Comparison of ENCODE assay signal across 9 mouse cellular contexts in genomic region chr4:140592217-140592759, GRCm38 (mm10).
DNase-seq lines count a peak whose midpoint lies in the region; ATAC-seq and TF ChIP-seq lines count a peak whose summit lies in the region.
"Had no signal": no experiment of that assay in that cellular context is flagged by ENCODE, and none has a peak within 500 bp of the region (broad histone marks: within the 10 kb centered on the region; RNA-seq: fewer than 3 reads in every experiment).

No protein-coding gene starts in this region.

- no peak overlapping the region for H3K4me2 ChIP-seq in forebrain, embryonic 16.5 days (ENCODE audit: low read length)
- no peak overlapping the region for H3K4me2 ChIP-seq in hindbrain, embryonic 11.5 days (replicated peaks; ENCODE audit: low read depth, low read length)
- H3K4me2 ChIP-seq: limb, embryonic 12.5 days had no signal

- H3K4me3 ChIP-seq in G1E (ENCODE audit: low read depth, low read length) = no peak overlapping the region
- H3K4me3 ChIP-seq in forebrain, embryonic 16.5 days (replicated peaks; ENCODE audit: low read length) = no peak overlapping the region
- H3K4me3 ChIP-seq in hindbrain, embryonic 11.5 days (ENCODE audit: low read depth, low read length) = no peak overlapping the region
- H3K4me3 ChIP-seq: limb, embryonic 12.5 days had no signal

- 0 out of 2 replicates have a peak, but pooled peaks cover 7% of the 10 kb centered on the region for H3K27me3 ChIP-seq in G1E (ENCODE audit: insufficient read depth, low read length)
- no peaks in the 10 kb centered on the region for H3K27me3 ChIP-seq in forebrain, embryonic 16.5 days (replicated peaks; ENCODE audit: control insufficient read depth, insufficient read depth, low read length)
- H3K27me3 ChIP-seq in hindbrain, embryonic 11.5 days (ENCODE audit: control insufficient read depth, insufficient read depth, low read length) = no peaks in the 10 kb centered on the region
- H3K27me3 ChIP-seq: limb, embryonic 12.5 days had no signal

- peaks cover 28% of the 10 kb centered on the region for H3K4me1 ChIP-seq in G1E (ENCODE audit: insufficient read depth, low read depth, low read length)
- no peaks in the 10 kb centered on the region for H3K4me1 ChIP-seq in forebrain, embryonic 16.5 days (replicated peaks; ENCODE audit: control insufficient read depth, insufficient read depth, low read length)
- 0 out of 2 replicates have a peak, but pooled peaks cover 2% of the 10 kb centered on the region for H3K4me1 ChIP-seq in hindbrain, embryonic 11.5 days (replicated peaks; ENCODE audit: control insufficient read depth, insufficient read depth, low read length)
- H3K4me1 ChIP-seq: limb, embryonic 12.5 days had no signal

- H3K9me3 ChIP-seq in G1E (replicated peaks) = peaks cover under 1% of the 10 kb centered on the region; the same call in 1 of the 2 replicates
- peaks cover 3% of the 10 kb centered on the region; the same call in 1 of the 2 replicates for H3K9me3 ChIP-seq in forebrain, embryonic 16.5 days (ENCODE audit: control insufficient read depth, low read length)
- no peaks in the 10 kb centered on the region for H3K9me3 ChIP-seq in hindbrain, embryonic 11.5 days (ENCODE audit: control insufficient read depth, low read length)

- 23% methylated on average over 11 of the region's 11 CpGs for WGBS in forebrain, embryonic 16.5 days
- 24% methylated on average over 11 of the region's 11 CpGs for WGBS in hindbrain, embryonic 11.5 days

- peak; percentile 35; the same call in 1 of the 2 replicates for TF ChIP-seq CTCF in G1E (IDR thresholded peaks at IDR 0.05; ENCODE audit: low read depth, low read length)

- H3K27ac ChIP-seq in forebrain, embryonic 16.5 days (ENCODE audit: low read length) = no peak overlapping the region
- H3K27ac ChIP-seq in hindbrain, embryonic 11.5 days (ENCODE audit: low read depth, low read length) = no peak overlapping the region
- H3K27ac ChIP-seq: limb, embryonic 12.5 days had no signal

- ATAC-seq in G1E (ENCODE audit: extremely low read depth, insufficient number of reproducible peaks, low FRiP score, poor library complexity, severe bottlenecking) = peak; percentile 57; the same call in 1 of the 2 replicates
- peak; percentile 68; the same call in 1 of the 2 replicates for ATAC-seq in forebrain, embryonic 16.5 days
- ATAC-seq in hindbrain, embryonic 11.5 days (ENCODE audit: low FRiP score) = peak; percentile 65

- peaks cover 44% of the 10 kb centered on the region for H3K36me3 ChIP-seq in G1E (replicated peaks)
- peaks cover 13% of the 10 kb centered on the region for H3K36me3 ChIP-seq in forebrain, embryonic 16.5 days (ENCODE audit: control insufficient read depth, insufficient read depth)
- peaks cover 6% of the 10 kb centered on the region; the same call in 1 of the 2 replicates for H3K36me3 ChIP-seq in hindbrain, embryonic 11.5 days (ENCODE audit: control insufficient read depth, insufficient read depth, low read length)

- peak; percentile 62 for DNase-seq in G1E (ENCODE audit: low spot score)
- peak; percentile 65 for DNase-seq in c-Kit-positive CD71-positive TER-119-positive erythroid progenitor cells, embryonic 14.5 days (ENCODE audit: low spot score)
- peak; percentile 95 for DNase-seq in hindbrain, embryonic 11.5 days (ENCODE audit: low spot score)
- DNase-seq in layer of hippocampus, adult 9-10 months (ENCODE audit: low spot score) = peak; percentile 51
- peak; percentile 90 for DNase-seq in lung, postnatal 36 days
- DNase-seq in right cerebral cortex, postnatal 10 days (ENCODE audit: low spot score in 2 of 2) = peak; percentile 83 to 88
- DNase-seq in urinary bladder, postnatal 25 days (ENCODE audit: low spot score) = peak; percentile 84

- H3K9ac ChIP-seq in forebrain, embryonic 16.5 days (replicated peaks; ENCODE audit: low read depth, low read length) = no peak overlapping the region
- H3K9ac ChIP-seq in hindbrain, embryonic 11.5 days (ENCODE audit: low read depth, low read length) = no peak overlapping the region
- H3K9ac ChIP-seq: limb, embryonic 12.5 days had no signal
